Mouse (Mus musculus): ENCODE data around the gene Plg. TPM values are rescaled to one million over a fixed set of nuclear protein-coding genes. Genes with fewer than 3 reads are reported as not detected.
A peak's percentile ranks its signal among the peaks of the same experiment; 100 is the strongest.

Plg gene
- total RNA-seq (2014; rRNA removed) (1,031 and 1,068 TPM in 2 replicates), polyA plus RNA-seq (2012; rRNA removed) (1,361 and 1,403 TPM in 2 replicates)

DNA sequence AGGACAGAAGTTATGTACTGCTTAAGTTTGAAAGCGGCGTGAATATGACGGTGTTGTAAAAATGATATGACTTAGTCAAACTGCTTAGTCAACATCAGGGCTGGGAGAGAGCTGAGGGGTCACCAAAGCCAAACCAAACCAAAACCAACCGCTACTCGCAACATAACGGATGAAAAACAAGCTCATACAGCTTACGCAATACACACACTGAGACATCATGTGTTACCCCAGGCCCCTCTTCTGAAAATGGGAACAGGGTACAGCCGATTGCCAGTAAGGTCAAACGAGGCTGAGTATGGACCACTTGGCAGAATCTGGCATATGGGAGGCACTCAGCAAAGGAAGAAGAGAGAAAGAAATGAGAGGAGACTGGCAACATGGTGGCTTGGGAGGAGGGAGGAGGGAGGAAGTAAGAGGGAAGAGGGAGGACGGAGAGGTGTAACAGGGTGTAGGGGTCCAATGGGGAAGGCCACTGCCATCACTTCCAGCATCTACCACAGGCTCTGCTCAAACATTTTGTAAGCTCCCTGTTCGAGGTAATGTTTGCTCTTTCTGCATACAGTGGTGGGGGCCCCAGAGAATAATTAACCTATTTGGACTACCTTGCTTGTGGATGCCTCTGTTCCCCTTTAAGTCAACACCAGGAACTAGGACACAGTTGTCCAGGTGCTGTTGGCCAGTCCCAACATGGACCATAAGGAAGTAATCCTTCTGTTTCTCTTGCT is at the start of gene Plg:
Gene Plg (plus strand): TSS at position 628 of the 725 bp plus-strand sequence.
- Histone ChIP-seq H3K4me3 (ENCODE audit: insufficient read depth, low read depth, low read length) (peak within 1 kb of the TSS; percentile 84), H3K79me2 (ENCODE audit: control insufficient read depth, insufficient read depth, low read length) (peaks cover 5% of the 10 kb centered on the region; the same call in 1 of the 2 replicates), H3K27ac (replicated peaks; ENCODE audit: insufficient read depth, low read depth, low read length) (peak within 1 kb of the TSS; percentile 95), H3K9ac (ENCODE audit: low read depth, low read length) (peak within 1 kb of the TSS; percentile 96), H3K36me3 (ENCODE audit: control insufficient read depth, insufficient read depth, low read length) (peaks cover 4% of the 10 kb centered on the region; the same call in 1 of the 2 replicates), H3K27me3 (ENCODE audit: control insufficient read depth, insufficient read depth, low read length) (no peaks in the 10 kb centered on the region), H3K4me1 (ENCODE audit: control insufficient read depth, insufficient read depth, low read length) (peaks cover 6% of the 10 kb centered on the region)
- peak; percentile 99 for DNase-seq (ENCODE audit: extremely low read depth, low read depth, low spot score)
- 21% methylated on average over 11 of the region's 11 CpGs for WGBS
- no peak for TF ChIP-seq POLR2A (IDR thresholded peaks at IDR 0.05; ENCODE audit: extremely low read depth, insufficient read depth, low read length)
- no peak for TF ChIP-seq CTCF (IDR thresholded peaks at IDR 0.05; ENCODE audit: low read depth, low read length)

DNA sequence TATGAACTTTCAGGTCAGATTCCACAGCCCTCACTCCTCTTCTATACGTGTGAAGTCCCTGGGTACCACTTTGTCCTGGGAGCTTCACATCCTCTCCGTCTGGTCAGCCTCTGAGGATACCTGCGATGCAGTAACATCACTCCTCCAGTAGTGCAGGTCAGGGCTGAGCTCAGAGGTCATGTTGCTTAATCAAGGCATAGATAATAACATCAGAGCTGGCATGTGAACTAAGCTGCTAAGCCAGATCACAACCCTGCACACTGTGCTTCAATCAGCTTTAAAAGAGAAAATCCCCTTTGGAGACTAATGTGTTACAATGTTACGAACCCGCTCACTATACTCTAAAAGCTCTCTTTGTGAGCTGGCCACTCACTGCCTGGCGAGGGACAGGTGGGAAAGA is 43.3 kb upstream of the Plg start:
- peak; percentile 78 for DNase-seq (ENCODE audit: extremely low read depth, low read depth, low spot score)
- no peak overlapping the region for H3K4me3 ChIP-seq (ENCODE audit: insufficient read depth, low read depth, low read length)
- H3K9ac ChIP-seq (ENCODE audit: low read depth, low read length), result no peak overlapping the region
- 47% methylated on average over 6 of the region's 6 CpGs for WGBS
- TF ChIP-seq POLR2A (IDR thresholded peaks at IDR 0.05; ENCODE audit: extremely low read depth, insufficient read depth, low read length) (no peak), CTCF (IDR thresholded peaks at IDR 0.05; ENCODE audit: low read depth, low read length) (peak; percentile 39; the same call in 1 of the 2 replicates)
- H3K4me1 ChIP-seq (ENCODE audit: control insufficient read depth, insufficient read depth, low read length), result no peaks in the 10 kb centered on the region; the same call in 1 of the 2 replicates
- H3K79me2 ChIP-seq (ENCODE audit: control insufficient read depth, insufficient read depth, low read length), result no peaks in the 10 kb centered on the region
- H3K36me3 ChIP-seq (ENCODE audit: control insufficient read depth, insufficient read depth, low read length), result no peaks in the 10 kb centered on the region
- no peaks in the 10 kb centered on the region for H3K27me3 ChIP-seq (ENCODE audit: control insufficient read depth, insufficient read depth, low read length)
- H3K27ac ChIP-seq (replicated peaks; ENCODE audit: insufficient read depth, low read depth, low read length), result no peak overlapping the region

DNA sequence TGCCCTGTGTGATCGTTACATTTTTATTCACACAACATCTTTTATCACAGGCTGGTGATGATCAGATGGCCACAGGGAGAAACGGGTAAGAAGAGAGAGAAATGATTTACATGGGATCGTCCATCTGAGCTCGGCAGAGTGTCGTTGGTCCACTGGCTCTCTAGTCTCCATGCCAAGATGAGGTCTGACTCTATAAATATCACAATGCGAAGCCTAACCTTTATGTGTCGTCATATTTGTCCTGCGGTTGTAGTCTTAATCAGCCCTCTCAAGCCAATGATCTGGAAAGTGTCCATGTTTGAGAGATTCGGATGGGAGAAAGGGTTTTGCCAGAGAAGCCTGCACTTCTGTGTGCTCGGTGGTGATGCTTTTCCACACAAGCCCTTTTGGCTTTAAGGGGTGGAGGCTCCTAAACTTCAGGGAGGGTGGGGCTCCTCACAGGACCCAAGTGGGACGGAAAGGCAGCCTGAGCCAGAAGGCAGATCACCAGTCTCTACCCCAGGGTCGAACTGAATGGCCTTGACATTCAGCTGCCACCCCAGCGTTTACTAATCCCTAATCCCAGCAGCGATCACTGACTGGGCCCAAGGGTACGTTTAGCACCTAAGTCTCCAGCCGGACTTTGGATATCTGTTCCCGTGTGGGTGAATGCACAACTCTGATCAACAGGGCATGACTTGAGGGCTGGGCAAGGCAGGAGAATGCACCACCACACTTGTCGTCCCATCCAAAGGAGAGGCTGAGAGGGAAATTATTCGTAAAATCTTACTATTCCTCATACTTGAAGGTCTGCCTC is 42.1 kb upstream of the Plg start:
- Histone ChIP-seq H3K36me3 (ENCODE audit: control insufficient read depth, insufficient read depth, low read length) (no peaks in the 10 kb centered on the region), H3K27ac (replicated peaks; ENCODE audit: insufficient read depth, low read depth, low read length) (no peak overlapping the region), H3K79me2 (ENCODE audit: control insufficient read depth, insufficient read depth, low read length) (no peaks in the 10 kb centered on the region), H3K9ac (ENCODE audit: low read depth, low read length) (no peak overlapping the region), H3K4me3 (ENCODE audit: insufficient read depth, low read depth, low read length) (no peak overlapping the region), H3K27me3 (ENCODE audit: control insufficient read depth, insufficient read depth, low read length) (no peaks in the 10 kb centered on the region), H3K4me1 (ENCODE audit: control insufficient read depth, insufficient read depth, low read length) (no peaks in the 10 kb centered on the region; the same call in 1 of the 2 replicates)
- no peak for DNase-seq (ENCODE audit: extremely low read depth, low read depth, low spot score)
- 81% methylated on average over 19 of the region's 19 CpGs for whole genome bisulfite sequencing
- TF ChIP-seq POLR2A (IDR thresholded peaks at IDR 0.05; ENCODE audit: extremely low read depth, insufficient read depth, low read length) (no peak), CTCF (IDR thresholded peaks at IDR 0.05; ENCODE audit: low read depth, low read length) (no peak)

DNA sequence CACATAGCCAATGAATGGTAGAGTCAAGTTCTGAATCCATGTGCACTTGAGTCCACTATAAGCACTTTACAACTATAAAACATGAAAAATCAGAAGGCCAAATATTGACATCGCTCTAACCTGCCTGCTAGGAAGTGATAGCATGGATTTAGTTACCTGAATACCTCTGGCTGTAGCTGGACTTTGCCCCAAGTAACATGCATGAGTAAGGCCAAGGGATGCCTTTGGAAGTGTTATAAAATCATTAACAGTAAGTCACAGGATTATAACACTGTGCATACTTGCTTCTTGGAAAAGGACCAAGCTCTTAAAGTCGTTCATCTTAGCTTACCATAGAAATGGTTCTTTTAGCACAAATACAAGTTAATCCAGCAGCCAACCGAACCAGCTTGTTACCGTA is 41.3 kb upstream of the Plg start:
- Histone ChIP-seq H3K36me3 (ENCODE audit: control insufficient read depth, insufficient read depth, low read length) (no peaks in the 10 kb centered on the region), H3K79me2 (ENCODE audit: control insufficient read depth, insufficient read depth, low read length) (no peaks in the 10 kb centered on the region), H3K27ac (replicated peaks; ENCODE audit: insufficient read depth, low read depth, low read length) (no peak overlapping the region), H3K4me1 (ENCODE audit: control insufficient read depth, insufficient read depth, low read length) (no peaks in the 10 kb centered on the region; the same call in 1 of the 2 replicates), H3K27me3 (ENCODE audit: control insufficient read depth, insufficient read depth, low read length) (no peaks in the 10 kb centered on the region), H3K4me3 (ENCODE audit: insufficient read depth, low read depth, low read length) (no peak overlapping the region), H3K9ac (ENCODE audit: low read depth, low read length) (no peak overlapping the region)
- WGBS, result 89% methylated on average over 4 of the region's 4 CpGs
- TF ChIP-seq POLR2A (IDR thresholded peaks at IDR 0.05; ENCODE audit: extremely low read depth, insufficient read depth, low read length) (no peak), CTCF (IDR thresholded peaks at IDR 0.05; ENCODE audit: low read depth, low read length) (no peak)
- DNase-seq (ENCODE audit: extremely low read depth, low read depth, low spot score), result no peak

DNA sequence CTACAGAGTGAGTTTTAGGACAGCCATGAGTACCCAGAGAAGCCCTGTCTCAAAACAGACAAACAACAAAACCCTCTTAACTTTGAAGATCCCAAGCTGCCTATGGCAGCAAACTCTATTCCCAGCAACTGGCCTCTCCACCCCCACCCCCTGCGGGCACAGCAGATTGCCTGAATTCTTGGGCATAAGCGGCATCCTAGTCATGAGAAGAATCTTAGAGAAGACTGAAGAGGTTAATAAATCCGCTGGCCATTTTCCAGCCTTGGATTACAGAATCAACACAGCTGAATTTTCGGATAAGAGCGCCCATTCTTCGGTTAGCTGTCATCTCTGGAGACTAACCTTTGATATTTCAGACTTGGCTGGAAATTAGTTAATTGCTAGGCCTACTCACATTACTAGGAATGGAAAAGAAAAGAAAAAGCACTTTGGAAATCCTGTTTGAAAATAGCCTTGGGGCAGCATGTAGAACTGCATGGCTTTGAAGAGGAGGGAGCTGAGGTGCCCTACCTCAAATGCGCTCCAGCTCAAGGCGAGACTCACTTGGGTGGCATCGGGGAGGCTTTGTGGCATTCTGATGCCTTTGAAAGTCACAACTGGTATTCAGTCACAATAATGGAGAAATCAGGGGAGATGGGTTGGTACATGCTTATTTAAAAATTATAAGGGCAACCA is 34.6 kb upstream of the Plg start:
- Histone ChIP-seq H3K27me3 (ENCODE audit: control insufficient read depth, insufficient read depth, low read length) (no peaks in the 10 kb centered on the region), H3K79me2 (ENCODE audit: control insufficient read depth, insufficient read depth, low read length) (no peaks in the 10 kb centered on the region), H3K27ac (replicated peaks; ENCODE audit: insufficient read depth, low read depth, low read length) (no peak overlapping the region), H3K9ac (ENCODE audit: low read depth, low read length) (no peak overlapping the region), H3K4me3 (ENCODE audit: insufficient read depth, low read depth, low read length) (no peak overlapping the region), H3K4me1 (ENCODE audit: control insufficient read depth, insufficient read depth, low read length) (no peaks in the 10 kb centered on the region), H3K36me3 (ENCODE audit: control insufficient read depth, insufficient read depth, low read length) (no peaks in the 10 kb centered on the region)
- TF ChIP-seq POLR2A (IDR thresholded peaks at IDR 0.05; ENCODE audit: extremely low read depth, insufficient read depth, low read length) (no peak), CTCF (IDR thresholded peaks at IDR 0.05; ENCODE audit: low read depth, low read length) (no peak)
- 80% methylated on average over 9 of the region's 9 CpGs for WGBS
- no peak for DNase-seq (ENCODE audit: extremely low read depth, low read depth, low spot score)
